Mouse (Mus musculus) heart, adult 2 months (tissue): ENCODE results near the gene Fchsd2. TPM values are rescaled to one million over a fixed set of nuclear protein-coding genes. Genes with fewer than 3 reads are reported as not detected.
A peak's percentile ranks its signal among the peaks of the same experiment; 100 is the strongest.

Source experiments
- DNase-seq, 2 experiments: peaks; one replicate each; pipeline ENCODE4 v3.0.0; 2021
- H3K27ac ChIP-seq: fragments of 200-600 bp; 2 replicates; pipeline ENCODE4 v1.8.1; 2022
- H3K27me3 ChIP-seq: fragments of 200-500 bp; 2 replicates; pipeline ENCODE4 v1.6.1; 2012; ENCODE audit warnings: mild to moderate bottlenecking, low read length, inconsistent platforms, mixed read lengths; ENCODE audit not compliant: control insufficient read depth, insufficient read depth
- H3K36me3 ChIP-seq: fragments of 200-500 bp; 2 replicates; pipeline ENCODE4 v1.6.1; 2012; ENCODE audit warnings: low read length, inconsistent platforms; ENCODE audit not compliant: control insufficient read depth, insufficient read depth
- H3K4me1 ChIP-seq: fragments of 200-500 bp; 2 replicates; pipeline ENCODE4 v1.6.1; 2011; ENCODE audit warnings: low read length; ENCODE audit not compliant: control insufficient read depth, insufficient read depth
- H3K4me3 ChIP-seq: fragments of 200-600 bp; 2 replicates; pipeline ENCODE4 v1.8.1; 2022
- H3K79me2 ChIP-seq: fragments of 200-500 bp; replicated peaks from 2 replicates; pipeline ENCODE4 v1.6.1; 2012; ENCODE audit warnings: mild to moderate bottlenecking, inconsistent platforms, low read length, moderate library complexity, mixed read lengths; ENCODE audit not compliant: control insufficient read depth, insufficient read depth
- H3K9ac ChIP-seq: fragments of 200-500 bp; 2 replicates; pipeline ENCODE4 v1.6.1; 2012; ENCODE audit warnings: low read depth, mild to moderate bottlenecking, control low read depth, inconsistent platforms, low read length, mixed read lengths
- CTCF ChIP-seq: fragments of 200-600 bp; IDR thresholded peaks from 2 replicates; pipeline ENCODE4 v1.8.1; 2022; ENCODE audit warnings: antibody characterized with exemption, mild to moderate bottlenecking, moderate library complexity
- EP300 ChIP-seq: fragments of 200-500 bp; IDR thresholded peaks from 2 replicates; pipeline ENCODE4 v1.6.1; 2011; ENCODE audit warnings: low read depth, low read length, control low read depth; ENCODE audit not compliant: insufficient read depth
- POLR2A ChIP-seq: fragments of 200-500 bp; IDR thresholded peaks from 2 replicates; pipeline ENCODE4 v1.6.1; 2011; ENCODE audit warnings: mild to moderate bottlenecking, low read depth, low read length, control low read depth; ENCODE audit not compliant: insufficient read depth
- WGBS: fragments of 180-500 bp; shearing (Covaris S2); methylation state at CpG from one replicate; pipeline ENCODE4 v1.1.7; 2018; 5-methylcytosine and 5-hydroxymethylcytosine counted together
- intact Hi-C: fragments of 180-260 bp; cut with DNase I; formaldehyde crosslinking; loops from one replicate; pipeline ENCODE4 v1.15.1; 2025
- polyA plus RNA-seq: library from polyadenylated mRNA; depleted of rRNA; stranded (reverse); fragments of >200 nt; gene quantifications from 2 replicates; pipeline ENCODE4 v1.2.3, GENCODE M21; 2012
- total RNA-seq, 2 experiments: library from RNA; stranded (reverse); gene quantifications; 2 replicates each; pipeline ENCODE4 v1.2.3; 2021

Gene Fchsd2
- total and polyA plus RNA-seq, 3 experiments: 5.6 to 22.4 (median 20.9) TPM

- Histone ChIP-seq H3K4me1 (no peaks in the 10 kb centered on the region), H3K9ac (no peak overlapping the region), H3K27ac (no peak overlapping the region), H3K27me3 (no peaks in the 10 kb centered on the region), H3K4me3 (no peak overlapping the region), H3K36me3 (no peaks in the 10 kb centered on the region), H3K79me2 (no peaks in the 10 kb centered on the region)
- no peak for DNase-seq
- TF ChIP-seq POLR2A: no peak
- no peak for TF ChIP-seq EP300
- TF ChIP-seq CTCF: no peak
- 68% methylated on average over 4 of the region's 4 CpGs for WGBS
- intact Hi-C loops: no loop called here
Observed at GRCm38 (mm10) chr7:101293611-101294010, 200.9 kb downstream of the Fchsd2 start.

DNA sequence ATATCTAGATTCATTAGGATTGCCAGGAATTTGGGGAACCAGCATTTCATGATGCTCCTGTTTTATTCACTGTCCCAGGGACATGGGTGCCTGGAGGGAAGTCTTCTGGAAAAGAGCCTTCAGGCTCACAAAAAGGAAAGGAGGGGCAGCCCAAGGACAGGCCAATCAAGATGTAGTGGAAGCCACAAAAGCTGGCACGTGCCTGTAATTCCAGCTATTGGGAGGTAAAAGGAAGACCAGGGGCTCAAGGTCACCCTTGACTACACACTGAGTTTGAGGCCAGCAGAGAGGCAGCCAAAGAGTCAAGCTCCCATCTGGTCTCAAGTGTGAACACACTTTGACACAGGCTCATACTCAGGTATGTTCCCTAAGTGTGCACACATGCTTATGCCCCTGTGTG is 202.8 kb downstream of the Fchsd2 start:
- Histone ChIP-seq H3K9ac (no peak overlapping the region), H3K79me2 (no peaks in the 10 kb centered on the region), H3K4me1 (no peaks in the 10 kb centered on the region), H3K36me3 (no peaks in the 10 kb centered on the region), H3K27ac (no peak overlapping the region), H3K27me3 (no peaks in the 10 kb centered on the region), H3K4me3 (no peak overlapping the region)
- intact Hi-C loops: no loop called here
- TF ChIP-seq CTCF (no peak), EP300 (no peak), POLR2A (no peak)
- no peak for DNase-seq
- WGBS: 40% methylated on average over 1 of the region's 1 CpGs

DNA sequence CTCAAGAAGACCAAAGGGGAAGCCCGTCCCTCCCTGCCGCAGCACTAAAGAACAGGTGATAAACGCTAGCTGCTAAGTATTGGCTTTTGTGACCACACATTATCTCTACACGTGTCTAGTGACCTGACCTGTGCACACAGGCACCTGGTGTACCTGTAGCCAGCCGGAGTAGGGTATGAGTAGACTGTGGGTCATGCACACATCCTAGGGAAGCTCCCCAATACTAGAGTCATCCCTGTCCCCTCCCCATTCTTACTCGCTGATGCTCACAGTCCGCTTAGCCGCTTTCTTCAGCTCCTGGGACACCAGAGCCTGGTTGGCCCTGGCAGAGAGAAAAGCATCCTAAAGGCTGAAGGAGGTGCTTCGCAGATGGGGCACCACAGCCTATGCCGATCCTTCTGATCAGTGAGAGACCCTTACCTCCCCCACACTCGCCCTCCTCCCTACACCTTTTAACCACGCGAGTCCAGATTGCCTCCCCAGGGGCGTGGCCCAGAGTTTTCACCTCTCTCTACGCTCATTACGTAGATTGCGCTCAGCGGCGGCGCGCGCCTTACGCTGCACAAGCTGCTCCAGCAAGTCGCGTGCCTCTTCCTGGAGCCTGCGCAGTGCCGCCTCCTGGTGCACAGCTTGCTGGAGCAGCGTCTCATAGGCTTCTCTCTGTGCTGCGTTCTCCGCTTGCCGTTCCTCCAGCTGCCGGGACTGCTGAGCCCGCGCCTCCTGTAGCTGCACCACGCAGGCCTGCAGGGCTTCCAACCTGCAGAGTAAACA is 203.8 kb downstream of the Fchsd2 start:
- Histone ChIP-seq H3K79me2 (no peaks in the 10 kb centered on the region), H3K36me3 (no peaks in the 10 kb centered on the region), H3K27ac (no peak overlapping the region), H3K9ac (no peak overlapping the region), H3K4me3 (no peak overlapping the region), H3K4me1 (peaks cover 2% of the 10 kb centered on the region; the same call in 1 of the 2 replicates), H3K27me3 (no peaks in the 10 kb centered on the region)
- DNase-seq: peak; percentile 58 to 62
- 49% methylated on average over 35 of the region's 35 CpGs for WGBS
- intact Hi-C loops: no loop called here
- TF ChIP-seq CTCF (peak; percentile 34), EP300 (no peak), POLR2A (no peak)

- 72% methylated on average over 8 of the region's 8 CpGs for WGBS
Observed at GRCm38 (mm10) chr7:101297023-101297405, 204.4 kb downstream of the Fchsd2 start.

GRCm38 (mm10) chr7:101298375-101298774 is 205.7 kb downstream of the Fchsd2 start:
- Histone ChIP-seq H3K9ac (no peak overlapping the region), H3K36me3 (no peaks in the 10 kb centered on the region), H3K4me3 (no peak overlapping the region), H3K4me1 (peaks cover 2% of the 10 kb centered on the region), H3K27ac (no peak overlapping the region), H3K27me3 (no peaks in the 10 kb centered on the region), H3K79me2 (no peaks in the 10 kb centered on the region)
- intact Hi-C loops: no loop called here
- TF ChIP-seq POLR2A (no peak), EP300 (no peak), CTCF (no peak)
- no peak for DNase-seq
- WGBS: 88% methylated on average over 3 of the region's 3 CpGs

More at GRCm38 (mm10) chr7:101297023-101297405, 204.4 kb downstream of the Fchsd2 start:
- Histone ChIP-seq H3K4me3 (no peak overlapping the region), H3K27ac (no peak overlapping the region), H3K9ac (no peak overlapping the region), H3K27me3 (no peaks in the 10 kb centered on the region), H3K36me3 (no peaks in the 10 kb centered on the region), H3K79me2 (no peaks in the 10 kb centered on the region), H3K4me1 (peaks cover 2% of the 10 kb centered on the region; the same call in 1 of the 2 replicates)
- no peak for TF ChIP-seq CTCF
- no peak for TF ChIP-seq EP300
- no peak for TF ChIP-seq POLR2A
- intact Hi-C loops: no loop called here
- DNase-seq: no peak

GRCm38 (mm10) chr7:101301361-101301880 is 208.8 kb downstream of the Fchsd2 start:
- no peaks in the 10 kb centered on the region for H3K27me3 ChIP-seq
- no peaks in the 10 kb centered on the region for H3K79me2 ChIP-seq
- H3K27ac ChIP-seq: peak overlapping the region; percentile 84
- DNase-seq: no peak
- intact Hi-C loops: loop anchor here (10.0 kb wide), 1 partner anchor 603 kb away; the partner anchor contains the start of genes Lamtor1 and Tomt
- peak overlapping the region; percentile 93 for H3K9ac ChIP-seq
- no peaks in the 10 kb centered on the region for H3K36me3 ChIP-seq
- H3K4me3 ChIP-seq: peak overlapping the region; percentile 82
- H3K4me1 ChIP-seq: peaks cover 2% of the 10 kb centered on the region
- WGBS: under 1% methylated on average over 30 of the region's 30 CpGs
- no peak for TF ChIP-seq POLR2A
- TF ChIP-seq EP300: no peak
- TF ChIP-seq CTCF: no peak
